Mouse (Mus musculus): Measurements from ENCODE around the gene Rpl7l1.

- no peak for TF ChIP-seq POLR2A (IDR thresholded peaks at IDR 0.05; ENCODE audit: extremely low read depth, insufficient read depth, low read length)
- TF ChIP-seq CTCF (IDR thresholded peaks at IDR 0.05; ENCODE audit: low read depth, low read length) = no peak
These were observed 14.3 kb upstream of the Rpl7l1 start for GRCm38 (mm10) chr17:46796743-46797142.
